Mouse (Mus musculus): ENCODE results near the gene Ap2m1. TPM values are rescaled to one million over a fixed set of nuclear protein-coding genes. Genes with fewer than 3 reads are reported as not detected.

Gene Ap2m1
- 970 TPM for polyA plus RNA-seq (2015; fragmentation: Illumina TruSeq; extraction: RNeasy Lipid Tissue Mini Kit (QIAGEN cat#74804); ENCODE audit: low read depth, low replicate concordance)

GRCm38 (mm10) chr16:20535296-20536080 is at the start of gene Ap2m1:
Gene Ap2m1, plus strand, starts transcription at chr16:20535478.

GRCm38 (mm10) chr16:20498677-20499475 is 36.4 kb upstream of the Ap2m1 start, which contains the start of gene Eif2b5:
Gene Eif2b5, plus strand, starts transcription at chr16:20498817.

DNA sequence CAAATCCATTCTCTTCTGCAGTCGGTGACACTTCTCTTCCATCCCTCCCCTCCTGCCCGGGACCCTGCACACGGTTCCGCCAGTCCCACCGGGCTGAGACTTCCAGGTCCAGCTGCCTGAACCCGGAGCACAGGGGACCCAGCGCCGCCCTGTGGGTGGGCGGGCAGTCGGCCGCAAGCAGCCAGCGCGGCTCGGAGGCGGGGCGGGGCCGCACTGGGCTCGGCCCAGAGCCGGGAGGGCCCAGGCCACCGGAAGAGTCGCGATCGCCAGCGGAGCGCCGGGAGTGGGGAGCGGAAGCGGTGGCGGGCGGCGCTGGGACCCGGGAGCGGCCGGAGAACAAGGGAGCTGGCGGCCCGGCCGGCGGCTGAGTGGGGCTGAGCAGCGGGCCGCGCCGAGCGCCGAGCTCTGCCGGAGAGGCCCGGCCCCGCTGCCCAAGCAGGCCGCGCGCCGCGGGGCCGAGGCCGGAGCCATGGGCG is 18.5 kb upstream of the Ap2m1 start, which contains the start of gene Dvl3:
TSS of gene Dvl3 (plus strand) at position 257 of the 476 bp plus-strand sequence.

GRCm38 (mm10) chr16:20548096-20548948 is 13.0 kb downstream of the Ap2m1 start, which contains the start of gene Abcf3:
Gene Abcf3, plus strand, starts transcription at chr16:20548577.

GRCm38 (mm10) chr16:20589366-20589938 is 54.2 kb downstream of the Ap2m1 start, which contains the start of gene Vwa5b2:
Gene Vwa5b2, plus strand, starts transcription at chr16:20589471.

Other genes with a start within 250 kb of the Ap2m1 start
- 50.9 TPM for gene Parl, start 233.1 kb upstream of the Ap2m1 start, polyA plus RNA-seq (2015; fragmentation: Illumina TruSeq; extraction: RNeasy Lipid Tissue Mini Kit (QIAGEN cat#74804); ENCODE audit: low read depth, low replicate concordance)
- not detected for gene Cyp2ab1, start 210.1 kb upstream of the Ap2m1 start, polyA plus RNA-seq (2015; fragmentation: Illumina TruSeq; extraction: RNeasy Lipid Tissue Mini Kit (QIAGEN cat#74804); ENCODE audit: low read depth, low replicate concordance)
- 150 TPM for gene Abcc5, start 109.1 kb upstream of the Ap2m1 start, polyA plus RNA-seq (2015; fragmentation: Illumina TruSeq; extraction: RNeasy Lipid Tissue Mini Kit (QIAGEN cat#74804); ENCODE audit: low read depth, low replicate concordance)
- 62.9 TPM for gene Eif2b5, start 36.7 kb upstream of the Ap2m1 start, polyA plus RNA-seq (2015; fragmentation: Illumina TruSeq; extraction: RNeasy Lipid Tissue Mini Kit (QIAGEN cat#74804); ENCODE audit: low read depth, low replicate concordance)
- 31.9 TPM for gene Dvl3, start 18.5 kb upstream of the Ap2m1 start, polyA plus RNA-seq (2015; fragmentation: Illumina TruSeq; extraction: RNeasy Lipid Tissue Mini Kit (QIAGEN cat#74804); ENCODE audit: low read depth, low replicate concordance)
- gene Abcf3, start 13.1 kb downstream of the Ap2m1 start, polyA plus RNA-seq (2015; fragmentation: Illumina TruSeq; extraction: RNeasy Lipid Tissue Mini Kit (QIAGEN cat#74804); ENCODE audit: low read depth, low replicate concordance) = 67.5 TPM
- gene Vwa5b2, start 54.0 kb downstream of the Ap2m1 start, polyA plus RNA-seq (2015; fragmentation: Illumina TruSeq; extraction: RNeasy Lipid Tissue Mini Kit (QIAGEN cat#74804); ENCODE audit: low read depth, low replicate concordance) = 49.4 TPM
- gene Eef1akmt4, start 76.1 kb downstream of the Ap2m1 start, polyA plus RNA-seq (2015; fragmentation: Illumina TruSeq; extraction: RNeasy Lipid Tissue Mini Kit (QIAGEN cat#74804); ENCODE audit: low read depth, low replicate concordance) = 4.5 TPM
- gene Gm49333, start 76.1 kb downstream of the Ap2m1 start, polyA plus RNA-seq (2015; fragmentation: Illumina TruSeq; extraction: RNeasy Lipid Tissue Mini Kit (QIAGEN cat#74804); ENCODE audit: low read depth, low replicate concordance) = not detected
- gene Alg3, start 76.3 kb downstream of the Ap2m1 start, polyA plus RNA-seq (2015; fragmentation: Illumina TruSeq; extraction: RNeasy Lipid Tissue Mini Kit (QIAGEN cat#74804); ENCODE audit: low read depth, low replicate concordance) = 15.7 TPM
- gene Camk2n2, start 85.8 kb downstream of the Ap2m1 start, polyA plus RNA-seq (2015; fragmentation: Illumina TruSeq; extraction: RNeasy Lipid Tissue Mini Kit (QIAGEN cat#74804); ENCODE audit: low read depth, low replicate concordance) = 153 TPM
- gene Ece2, start 94.3 kb downstream of the Ap2m1 start, polyA plus RNA-seq (2015; fragmentation: Illumina TruSeq; extraction: RNeasy Lipid Tissue Mini Kit (QIAGEN cat#74804); ENCODE audit: low read depth, low replicate concordance) = 29.4 TPM
- gene Psmd2, start 116.2 kb downstream of the Ap2m1 start, polyA plus RNA-seq (2015; fragmentation: Illumina TruSeq; extraction: RNeasy Lipid Tissue Mini Kit (QIAGEN cat#74804); ENCODE audit: low read depth, low replicate concordance) = 171 TPM
- gene Eif4g1, start 132.8 kb downstream of the Ap2m1 start, polyA plus RNA-seq (2015; fragmentation: Illumina TruSeq; extraction: RNeasy Lipid Tissue Mini Kit (QIAGEN cat#74804); ENCODE audit: low read depth, low replicate concordance) = 134 TPM
- gene Fam131a, start 157.8 kb downstream of the Ap2m1 start, polyA plus RNA-seq (2015; fragmentation: Illumina TruSeq; extraction: RNeasy Lipid Tissue Mini Kit (QIAGEN cat#74804); ENCODE audit: low read depth, low replicate concordance) = 314 TPM
- 57.7 TPM for gene Polr2h, start 182.2 kb downstream of the Ap2m1 start, polyA plus RNA-seq (2015; fragmentation: Illumina TruSeq; extraction: RNeasy Lipid Tissue Mini Kit (QIAGEN cat#74804); ENCODE audit: low read depth, low replicate concordance)
- 55.2 TPM for gene Clcn2, start 182.3 kb downstream of the Ap2m1 start, polyA plus RNA-seq (2015; fragmentation: Illumina TruSeq; extraction: RNeasy Lipid Tissue Mini Kit (QIAGEN cat#74804); ENCODE audit: low read depth, low replicate concordance)
- 30.4 TPM for gene Chrd, start 197.6 kb downstream of the Ap2m1 start, polyA plus RNA-seq (2015; fragmentation: Illumina TruSeq; extraction: RNeasy Lipid Tissue Mini Kit (QIAGEN cat#74804); ENCODE audit: low read depth, low replicate concordance)
- 6.0 TPM for gene Thpo, start 199.0 kb downstream of the Ap2m1 start, polyA plus RNA-seq (2015; fragmentation: Illumina TruSeq; extraction: RNeasy Lipid Tissue Mini Kit (QIAGEN cat#74804); ENCODE audit: low read depth, low replicate concordance)

Measured in brain, adult 10 weeks (tissue).